Mouse (Mus musculus) liver, embryonic 14 days (tissue): Measurements from ENCODE around the gene Zfp105. TPM values are rescaled to one million over a fixed set of nuclear protein-coding genes. Genes with fewer than 3 reads are reported as not detected.

ENCODE experiments used
- polyA plus RNA-seq: library from polyadenylated mRNA; depleted of rRNA; stranded (reverse); fragments of >200 nt; gene quantifications from 2 replicates; pipeline ENCODE4 v1.2.3, GENCODE M21; 2012; rRNA removed

Gene Zfp105
- polyA plus RNA-seq = 1.2 and 1.3 TPM in 2 replicates

GRCm38 (mm10) chr9:122922936-122923381 lies at the start of gene Zfp105:
Zfp105 (plus strand) TSS chr9:122923072.

GRCm38 (mm10) chr9:122885385-122885784 lies 37.5 kb upstream of the Zfp105 start, which contains the start of gene Zkscan7:
Zkscan7 (plus strand) TSS chr9:122885685.

GRCm38 (mm10) chr9:122950643-122951475 lies 28.0 kb downstream of the Zfp105 start, which contains the start of the genes 1110059G10Rik and Kif15:
1110059G10Rik (minus strand) TSS chr9:122951000.
Kif15 (plus strand) TSS chr9:122951046.

Other genes with a start within 250 kb of the Zfp105 start
- 0.01 TPM in 1 of 2 replicates, not detected in the other for gene Topaz1, start 175.7 kb upstream of the Zfp105 start, polyA plus RNA-seq
- 1.5 and 1.9 TPM in 2 replicates for gene Tcaim, start 117.5 kb upstream of the Zfp105 start, polyA plus RNA-seq
- gene Gm35549, start 79.0 kb upstream of the Zfp105 start, polyA plus RNA-seq = not detected in 2 replicates
- gene Zfp445, start 57.1 kb upstream of the Zfp105 start, polyA plus RNA-seq = 19.0 and 22.4 TPM in 2 replicates
- 0.63 and 0.71 TPM in 2 replicates for gene Zkscan7, start 37.4 kb upstream of the Zfp105 start, polyA plus RNA-seq
- gene 1110059G10Rik, start 27.9 kb downstream of the Zfp105 start, polyA plus RNA-seq = 10.2 and 10.8 TPM in 2 replicates
- 46.4 and 54.2 TPM in 2 replicates for gene Kif15, start 28.0 kb downstream of the Zfp105 start, polyA plus RNA-seq
- 3.5 and 3.8 TPM in 2 replicates for gene Tmem42, start 98.3 kb downstream of the Zfp105 start, polyA plus RNA-seq
- 0.01 and 0.02 TPM in 2 replicates for gene Tgm4, start 111.7 kb downstream of the Zfp105 start, polyA plus RNA-seq
- 15.9 and 20.0 TPM in 2 replicates for gene Zdhhc3, start 190.1 kb downstream of the Zfp105 start, polyA plus RNA-seq
- gene Exosc7, start 190.1 kb downstream of the Zfp105 start, polyA plus RNA-seq = 85.2 and 87.4 TPM in 2 replicates
- gene Clec3b, start 227.9 kb downstream of the Zfp105 start, polyA plus RNA-seq = 0.13 and 0.26 TPM in 2 replicates